Comparison of ENCODE assay signal across 8 mouse cellular contexts in the genomic region with DNA sequence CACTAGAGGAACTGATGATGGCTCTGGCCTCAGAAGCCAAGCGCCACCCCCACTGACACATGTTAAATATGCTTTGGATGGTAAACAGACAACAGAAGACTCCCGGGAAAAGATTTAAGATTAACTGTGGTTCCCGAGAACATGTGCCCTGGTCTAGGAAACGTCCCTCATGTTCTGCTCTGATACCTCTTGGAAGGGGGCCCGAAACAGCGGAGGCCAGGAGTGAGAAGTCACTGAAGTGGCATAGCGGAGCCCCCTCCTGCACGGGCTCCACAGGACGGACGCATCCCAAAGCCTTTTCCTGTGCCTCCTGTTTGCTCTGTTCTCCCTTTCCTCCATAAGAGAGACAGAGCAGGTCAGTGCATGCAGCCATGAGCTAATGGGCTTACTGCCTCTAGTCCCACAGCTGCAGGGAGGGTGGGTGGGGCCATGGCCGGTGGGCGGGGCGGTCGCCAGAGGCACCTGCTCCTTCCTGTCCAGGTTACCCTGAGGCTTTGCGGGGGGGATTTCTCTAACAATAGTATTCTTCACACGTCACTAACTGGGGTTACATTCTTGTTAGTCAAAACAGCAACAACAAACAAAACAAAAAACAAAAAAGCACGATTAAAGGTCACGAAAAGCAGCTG.
DNase-seq lines count a peak whose midpoint lies in the region; ATAC-seq lines count a peak whose summit lies in the region.

No protein-coding gene starts in this region.

- no peak overlapping the region for H3K27ac ChIP-seq in intestine, embryonic 15.5 days
- no peak overlapping the region for H3K27ac ChIP-seq in midbrain, embryonic 14.5 days (replicated peaks; ENCODE audit: low read depth, low read length)

- H3K9ac ChIP-seq in intestine, embryonic 15.5 days = no peak overlapping the region
- H3K9ac ChIP-seq in midbrain, embryonic 14.5 days (replicated peaks; ENCODE audit: low read length) = no peak overlapping the region

- H3K4me3 ChIP-seq in intestine, embryonic 15.5 days (replicated peaks) = peak overlapping the region; percentile 13
- H3K4me3 ChIP-seq in midbrain, embryonic 14.5 days (replicated peaks; ENCODE audit: low read depth, low read length) = no peak overlapping the region

- no peaks in the 10 kb centered on the region for H3K36me3 ChIP-seq in intestine, embryonic 15.5 days
- H3K36me3 ChIP-seq in midbrain, embryonic 14.5 days (ENCODE audit: control insufficient read depth, insufficient read depth, low read length) = no peaks in the 10 kb centered on the region

- no peaks in the 10 kb centered on the region; the same call in 1 of the 2 replicates for H3K4me1 ChIP-seq in intestine, embryonic 15.5 days (replicated peaks)
- no peaks in the 10 kb centered on the region for H3K4me1 ChIP-seq in midbrain, embryonic 14.5 days (ENCODE audit: control insufficient read depth, insufficient read depth, low read length)

- no peaks in the 10 kb centered on the region for H3K9me3 ChIP-seq in intestine, embryonic 15.5 days
- no peaks in the 10 kb centered on the region for H3K9me3 ChIP-seq in midbrain, embryonic 14.5 days (ENCODE audit: control insufficient read depth, low read length)

- 46% methylated on average over 18 of the region's 18 CpGs for WGBS in intestine, embryonic 15.5 days
- 36% methylated on average over 18 of the region's 18 CpGs for WGBS in midbrain, embryonic 14.5 days

- peak; percentile 23 for DNase-seq in R1 (ENCODE audit: low read depth, low spot score)
- DNase-seq in midbrain, embryonic 14.5 days = no peak
- no peak for DNase-seq in left cerebral cortex, adult 18-20 months (ENCODE audit: low spot score in 2 of 2)
- DNase-seq in cerebellum, adult 9-10 months = no peak
- no peak for DNase-seq in layer of hippocampus, adult 9-11 months
- DNase-seq in adrenal gland, postnatal 36 days = no peak

- peak overlapping the region; percentile 59 for H3K4me2 ChIP-seq in intestine, embryonic 15.5 days (replicated peaks)
- peak overlapping the region; percentile 15; the same call in 1 of the 2 replicates for H3K4me2 ChIP-seq in midbrain, embryonic 14.5 days (ENCODE audit: low read length)

- no peaks in the 10 kb centered on the region for H3K27me3 ChIP-seq in intestine, embryonic 15.5 days (replicated peaks)
- no peaks in the 10 kb centered on the region for H3K27me3 ChIP-seq in midbrain, embryonic 14.5 days (ENCODE audit: control insufficient read depth, insufficient read depth, low read length)

- peak; percentile 79 for ATAC-seq in CD4-positive, CD25-positive, alpha-beta regulatory T cell, adult 4 months
- ATAC-seq in intestine, embryonic 15.5 days = peak; percentile 88
- ATAC-seq in midbrain, embryonic 14.5 days (ENCODE audit: low FRiP score, low TSS enrichment) = no peak
